Comparison of ENCODE assay signal across 14 mouse cellular contexts in the genomic region with DNA sequence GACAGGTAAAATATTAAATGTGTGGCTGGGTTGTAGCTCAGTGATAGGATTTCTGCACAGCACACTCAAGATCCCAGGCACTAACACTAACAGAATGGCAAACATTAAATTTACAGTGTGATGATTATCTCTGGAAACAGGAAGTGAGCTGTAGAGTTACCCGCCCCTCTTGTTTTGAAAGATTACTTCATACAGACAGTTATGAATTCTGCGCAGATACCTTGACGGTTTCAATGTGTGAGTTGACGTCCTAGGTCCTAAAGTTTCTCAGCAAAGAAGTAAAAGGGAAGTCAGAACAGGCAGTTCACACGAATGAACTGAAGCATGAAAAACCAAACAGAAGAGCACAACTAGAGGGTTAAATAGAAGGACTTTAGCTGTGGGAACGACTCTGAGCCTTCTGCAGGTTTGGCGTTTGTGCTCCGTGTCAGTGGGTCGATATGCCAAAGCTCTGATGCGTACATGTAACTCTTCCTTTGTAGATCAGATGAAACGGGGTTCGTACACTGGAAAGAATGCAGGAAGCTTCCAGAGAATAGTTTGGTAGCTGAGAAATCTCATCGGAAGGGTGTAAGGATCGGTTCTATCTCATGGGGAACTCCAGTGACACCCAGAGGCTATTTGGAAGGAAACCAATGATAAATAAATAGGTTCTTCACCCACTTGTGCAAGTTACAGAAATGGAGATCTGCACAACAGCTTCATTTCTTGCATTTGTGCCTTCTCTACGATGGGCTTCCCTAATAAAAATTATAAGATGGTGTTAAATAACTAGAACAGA. TPM values are rescaled to one million over a fixed set of nuclear protein-coding genes. Genes with fewer than 3 reads are reported as not detected.
DNase-seq lines count a peak whose midpoint lies in the region; ATAC-seq and TF ChIP-seq lines count a peak whose summit lies in the region.
"Had no signal": no experiment of that assay in that cellular context is flagged by ENCODE, and none has a peak within 500 bp of the region (broad histone marks: within the 10 kb centered on the region; RNA-seq: fewer than 3 reads in every experiment).

No protein-coding gene starts in this region.

- no peaks in the 10 kb centered on the region for H3K27me3 ChIP-seq in liver, embryonic 15.5 days
- H3K27me3 ChIP-seq: heart, embryonic 13.5 days; midbrain, embryonic 13.5 days; Patski had no signal

- TF ChIP-seq POLR2A in bone marrow, adult 2 months (IDR thresholded peaks at IDR 0.05; ENCODE audit: borderline replicate concordance, control insufficient read depth, low read depth, low read length): no peak

- peak overlapping the region; percentile 21; the same call in 1 of the 2 replicates for H3K4me2 ChIP-seq in liver, embryonic 15.5 days
- H3K4me2 ChIP-seq: heart, embryonic 13.5 days; midbrain, embryonic 13.5 days had no signal

- H3K36me3 ChIP-seq in liver, embryonic 15.5 days (replicated peaks): no peaks in the 10 kb centered on the region
- H3K36me3 ChIP-seq: heart, embryonic 13.5 days; midbrain, embryonic 13.5 days had no signal

- no peaks in the 10 kb centered on the region for H3K9me3 ChIP-seq in liver, embryonic 15.5 days (replicated peaks)
- H3K9me3 ChIP-seq: heart, embryonic 13.5 days; midbrain, embryonic 13.5 days had no signal

- DNase-seq in gastrocnemius, adult 2 months: no peak
- DNase-seq in gastrocnemius, postnatal 36 days: no peak
- peak; percentile 36 for DNase-seq in 416B (ENCODE audit: low read depth)
- DNase-seq in cerebellum, postnatal 10 days: no peak
- no peak for DNase-seq in spleen, adult 18-20 months
- no peak for DNase-seq in yolk sac, embryonic 10.5 days (ENCODE audit: low spot score)
- DNase-seq: adrenal gland, postnatal 10 days; gastrocnemius, postnatal 10 days had no signal

- H3K4me1 ChIP-seq in bone marrow, adult 2 months (ENCODE audit: control insufficient read depth, insufficient read depth, low read length): peaks cover 5% of the 10 kb centered on the region
- peaks cover 43% of the 10 kb centered on the region for H3K4me1 ChIP-seq in liver, embryonic 15.5 days (replicated peaks)
- H3K4me1 ChIP-seq: heart, embryonic 13.5 days; midbrain, embryonic 13.5 days had no signal

- no peak overlapping the region for H3K9ac ChIP-seq in liver, embryonic 15.5 days
- H3K9ac ChIP-seq: heart, embryonic 13.5 days; midbrain, embryonic 13.5 days had no signal

- intact Hi-C loops in gastrocnemius, adult 2 months (cut with DNase I): no loop called here
- intact Hi-C loops in gastrocnemius, postnatal 36 days (cut with DNase I): loop anchor here (5.0 kb wide), 2 partner anchors 46 to 81 kb away; no protein-coding TSS in a partner anchor

- H3K4me3 ChIP-seq in gastrocnemius, adult 2 months: no peak overlapping the region
- H3K4me3 ChIP-seq in bone marrow, adult 2 months (replicated peaks; ENCODE audit: control insufficient read depth, low read depth, low read length): no peak overlapping the region
- no peak overlapping the region for H3K4me3 ChIP-seq in liver, embryonic 15.5 days (replicated peaks)
- H3K4me3 ChIP-seq: heart, embryonic 13.5 days; midbrain, embryonic 13.5 days had no signal

- 21% methylated on average over 15 of the region's 15 CpGs for WGBS in bone marrow, adult 2 months
- 43% methylated on average over 15 of the region's 15 CpGs for WGBS in liver, embryonic 15.5 days (ENCODE audit: insufficient replicate concordance)

- TF ChIP-seq CTCF in gastrocnemius, adult 2 months (IDR thresholded peaks at IDR 0.05): no peak
- TF ChIP-seq CTCF in bone marrow, adult 2 months (IDR thresholded peaks at IDR 0.05; ENCODE audit: control insufficient read depth, insufficient read depth, low read length): no peak

- H3K27ac ChIP-seq in gastrocnemius, adult 2 months: 0 out of 2 replicates have a peak overlapping the region, but pooled peaks have one; percentile 21
- H3K27ac ChIP-seq in bone marrow, adult 2 months (ENCODE audit: control insufficient read depth, insufficient read depth, low read depth, low read length, poor library complexity): peak overlapping the region; percentile 31
- H3K27ac ChIP-seq in liver, embryonic 15.5 days (replicated peaks): peak overlapping the region; percentile 72; the same call in 1 of the 2 replicates
- H3K27ac ChIP-seq: heart, embryonic 13.5 days; midbrain, embryonic 13.5 days had no signal

- no peak for ATAC-seq in liver, embryonic 15.5 days (ENCODE audit: insufficient read depth)
- ATAC-seq: hindbrain, embryonic 16.5 days; midbrain, embryonic 13.5 days; Patski had no signal

RNA-seq across cellular contexts. Expression of a gene that starts 19.0 kb away (rescaled TPM):
- 10 to 100 TPM; 27.6 to 38.9 TPM for total RNA-seq in gastrocnemius, adult 2 months (2021)
- 10 to 100 TPM; 39.6 to 48.7 TPM for total RNA-seq in gastrocnemius, postnatal 36 days (2021)
- 120 and 146 TPM in 2 replicates for polyA plus RNA-seq in bone marrow, adult 2 months (2011; ENCODE audit: insufficient read depth, insufficient read length, low replicate concordance, missing spikeins)
- polyA plus RNA-seq in liver, embryonic 15.5 days (2015; fragmentation: Nextera tagmentation; extraction: Ambion mirVana): 64.3 and 72.9 TPM in 2 replicates

Comparison
In these comparisons a context has a peak if more than half of its experiments do, and no peak if none do; other contexts are left out.
1. H3K27ac ChIP-seq: peak in every context shown above with its lines; median percentile 72 in liver, embryonic 15.5 days; 31 in bone marrow, adult 2 months; 21 in gastrocnemius, adult 2 months.